Mouse (Mus musculus): ENCODE data around the gene Lrp3. TPM values are rescaled to one million over a fixed set of nuclear protein-coding genes. Genes with fewer than 3 reads are reported as not detected.

Lrp3 gene
- polyA plus RNA-seq, 1 experiment from 2014 or later, result 8.2 TPM

DNA sequence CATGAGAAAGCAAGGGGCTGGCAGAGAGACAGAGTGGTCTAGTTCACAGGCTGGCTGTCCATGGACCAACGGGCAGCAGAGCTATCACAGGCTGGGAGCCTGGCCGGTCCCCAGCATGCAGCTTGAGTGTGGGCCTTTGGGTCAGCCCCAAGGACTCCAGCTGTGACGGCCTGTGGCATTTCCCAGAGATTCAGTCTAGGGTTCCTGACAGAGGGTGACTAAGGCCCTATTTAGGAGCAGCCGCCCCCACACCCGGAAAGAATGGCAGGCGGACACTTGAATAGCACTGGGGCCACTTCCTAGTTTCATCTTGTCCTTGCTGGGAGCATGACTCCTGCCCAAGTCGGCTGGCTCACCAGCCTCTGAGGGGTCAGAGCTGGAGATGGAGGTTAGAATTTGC lies 51.7 kb downstream of the Lrp3 start:
- no peak for ATAC-seq (ENCODE audit: insufficient number of reproducible peaks, low FRiP score, low TSS enrichment, low read depth)

DNA sequence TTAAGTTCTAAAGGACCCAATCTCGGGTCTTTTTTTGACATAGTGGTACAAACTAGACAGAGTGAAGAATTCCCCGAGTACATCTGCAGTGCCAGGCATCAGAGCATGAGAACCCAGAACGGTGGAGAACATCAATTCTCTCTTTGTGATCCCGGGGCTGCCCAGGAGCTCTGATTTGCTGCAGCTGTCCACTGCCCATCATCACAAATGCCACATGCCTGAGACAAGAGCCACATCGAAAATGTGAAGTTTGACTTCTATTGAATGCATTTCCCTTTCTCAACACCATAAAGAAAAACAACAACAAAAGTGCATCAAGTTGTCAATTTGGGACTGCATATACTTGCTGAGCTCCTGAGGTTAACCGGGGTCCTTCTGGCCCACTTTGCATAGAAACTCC lies 52.9 kb downstream of the Lrp3 start:
- H3K4me1 ChIP-seq (ENCODE audit: control insufficient read depth, insufficient read depth, low read length), result no peaks in the 10 kb centered on the region
- DNase-seq (ENCODE audit: low spot score) (no peak), ATAC-seq (ENCODE audit: insufficient number of reproducible peaks, low FRiP score, low TSS enrichment, low read depth) (no peak)
- no peaks in the 10 kb centered on the region for H3K9me3 ChIP-seq (ENCODE audit: control insufficient read depth, low read length)
- no peak overlapping the region for H3K4me2 ChIP-seq (ENCODE audit: low read depth, severe bottlenecking)
- H3K27ac ChIP-seq (replicated peaks; ENCODE audit: low read depth, low read length), result no peak overlapping the region
- H3K9ac ChIP-seq (ENCODE audit: low read length), result no peak overlapping the region
- H3K27me3 ChIP-seq (ENCODE audit: control insufficient read depth, insufficient read depth, low read length), result no peaks in the 10 kb centered on the region
- no peaks in the 10 kb centered on the region for H3K36me3 ChIP-seq (ENCODE audit: control insufficient read depth, insufficient read depth, low read length)
- 79% methylated on average over 6 of the region's 6 CpGs for WGBS
- no peak overlapping the region for H3K4me3 ChIP-seq (ENCODE audit: low read depth, low read length)

More for the DNA sequence above, 51.7 kb downstream of the Lrp3 start:
- Histone ChIP-seq H3K36me3 (ENCODE audit: control insufficient read depth, insufficient read depth, low read length) (no peaks in the 10 kb centered on the region), H3K9me3 (ENCODE audit: control insufficient read depth, low read length) (no peaks in the 10 kb centered on the region), H3K27me3 (ENCODE audit: control insufficient read depth, insufficient read depth, low read length) (no peaks in the 10 kb centered on the region), H3K27ac (replicated peaks; ENCODE audit: low read depth, low read length) (no peak overlapping the region), H3K4me2 (ENCODE audit: low read depth, severe bottlenecking) (no peak overlapping the region), H3K9ac (ENCODE audit: low read length) (no peak overlapping the region), H3K4me1 (ENCODE audit: control insufficient read depth, insufficient read depth, low read length) (no peaks in the 10 kb centered on the region), H3K4me3 (ENCODE audit: low read depth, low read length) (no peak overlapping the region)
- DNase-seq (ENCODE audit: low spot score), result no peak
- WGBS, result 82% methylated on average over 7 of the region's 7 CpGs

DNA sequence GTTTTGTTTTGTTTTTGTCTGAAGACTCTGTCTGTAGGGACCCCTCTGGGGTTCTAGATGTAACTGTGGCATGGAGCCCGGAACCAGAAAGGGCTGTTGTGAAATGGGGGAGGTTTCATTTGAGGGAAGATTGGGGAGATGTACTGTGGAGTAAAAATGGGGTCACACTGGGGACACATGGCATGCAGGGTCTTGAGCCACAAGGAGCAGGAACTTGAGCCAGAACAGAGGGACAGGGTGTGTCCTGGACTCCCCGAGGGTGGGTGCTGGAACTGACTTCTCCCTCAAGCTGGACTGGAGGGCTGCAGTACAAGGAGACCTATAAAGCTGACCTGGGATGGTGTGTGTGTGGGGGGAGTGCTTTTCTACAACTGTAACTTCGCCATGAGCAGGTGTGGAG lies 57.8 kb downstream of the Lrp3 start:
- H3K27ac ChIP-seq (replicated peaks; ENCODE audit: low read depth, low read length), result no peak overlapping the region
- DNase-seq (ENCODE audit: low spot score) (no peak), ATAC-seq (ENCODE audit: insufficient number of reproducible peaks, low FRiP score, low TSS enrichment, low read depth) (no peak)
- no peaks in the 10 kb centered on the region for H3K4me1 ChIP-seq (ENCODE audit: control insufficient read depth, insufficient read depth, low read length)
- no peaks in the 10 kb centered on the region for H3K9me3 ChIP-seq (ENCODE audit: control insufficient read depth, low read length)
- H3K27me3 ChIP-seq (ENCODE audit: control insufficient read depth, insufficient read depth, low read length), result no peaks in the 10 kb centered on the region
- no peak overlapping the region for H3K9ac ChIP-seq (ENCODE audit: low read length)
- no peak overlapping the region for H3K4me3 ChIP-seq (ENCODE audit: low read depth, low read length)
- no peak overlapping the region for H3K4me2 ChIP-seq (ENCODE audit: low read depth, severe bottlenecking)
- 81% methylated on average over 3 of the region's 3 CpGs for WGBS
- no peaks in the 10 kb centered on the region for H3K36me3 ChIP-seq (ENCODE audit: control insufficient read depth, insufficient read depth, low read length)

- H3K27ac ChIP-seq (replicated peaks; ENCODE audit: low read depth, low read length), result no peak overlapping the region
- H3K27me3 ChIP-seq (ENCODE audit: control insufficient read depth, insufficient read depth, low read length), result no peaks in the 10 kb centered on the region
- H3K4me1 ChIP-seq (ENCODE audit: control insufficient read depth, insufficient read depth, low read length), result no peaks in the 10 kb centered on the region
- DNase-seq (ENCODE audit: low spot score) (no peak), ATAC-seq (ENCODE audit: insufficient number of reproducible peaks, low FRiP score, low TSS enrichment, low read depth) (no peak)
- no peaks in the 10 kb centered on the region for H3K36me3 ChIP-seq (ENCODE audit: control insufficient read depth, insufficient read depth, low read length)
- H3K4me2 ChIP-seq (ENCODE audit: low read depth, severe bottlenecking), result no peak overlapping the region
- H3K4me3 ChIP-seq (ENCODE audit: low read depth, low read length), result no peak overlapping the region
- no peak overlapping the region for H3K9ac ChIP-seq (ENCODE audit: low read length)
- WGBS, result 73% methylated on average over 16 of the region's 16 CpGs
- no peaks in the 10 kb centered on the region for H3K9me3 ChIP-seq (ENCODE audit: control insufficient read depth, low read length)
Observed at GRCm38 (mm10) chr7:35156561-35157477, 58.5 kb downstream of the Lrp3 start.

DNA sequence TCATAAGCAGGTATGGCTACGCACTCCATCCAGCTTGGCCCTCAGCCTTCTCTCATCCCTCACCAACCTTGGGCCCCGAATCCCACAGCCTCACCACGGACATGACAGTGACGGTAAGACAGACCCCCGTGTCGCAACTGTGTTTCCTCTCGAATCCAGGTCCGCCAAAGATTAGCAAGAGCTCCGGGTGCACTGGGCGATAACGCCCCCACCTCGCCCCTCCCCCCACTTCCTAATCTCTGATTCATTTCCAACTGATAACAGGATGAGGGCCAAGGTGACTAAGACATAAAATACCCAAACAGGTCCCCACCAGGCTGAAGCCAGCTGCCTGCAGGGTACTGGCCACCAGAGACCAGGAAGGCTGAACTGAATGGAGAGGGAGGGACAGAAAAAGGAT lies 60.8 kb downstream of the Lrp3 start:
- Histone ChIP-seq H3K4me3 (ENCODE audit: low read depth, low read length) (no peak overlapping the region), H3K9ac (ENCODE audit: low read length) (no peak overlapping the region), H3K36me3 (ENCODE audit: control insufficient read depth, insufficient read depth, low read length) (no peaks in the 10 kb centered on the region), H3K9me3 (ENCODE audit: control insufficient read depth, low read length) (no peaks in the 10 kb centered on the region), H3K4me2 (ENCODE audit: low read depth, severe bottlenecking) (no peak overlapping the region), H3K27me3 (ENCODE audit: control insufficient read depth, insufficient read depth, low read length) (no peaks in the 10 kb centered on the region), H3K4me1 (ENCODE audit: control insufficient read depth, insufficient read depth, low read length) (no peaks in the 10 kb centered on the region), H3K27ac (replicated peaks; ENCODE audit: low read depth, low read length) (no peak overlapping the region)
- DNase-seq (ENCODE audit: low spot score) (no peak), ATAC-seq (ENCODE audit: insufficient number of reproducible peaks, low FRiP score, low TSS enrichment, low read depth) (no peak)
- 74% methylated on average over 12 of the region's 12 CpGs for WGBS

GRCm38 (mm10) chr7:35150860-35151259 lies 64.4 kb downstream of the Lrp3 start:
- H3K4me3 ChIP-seq (ENCODE audit: low read depth, low read length), result no peak overlapping the region
- ATAC-seq (ENCODE audit: insufficient number of reproducible peaks, low FRiP score, low TSS enrichment, low read depth), result no peak
- no peak overlapping the region for H3K27ac ChIP-seq (replicated peaks; ENCODE audit: low read depth, low read length)
- no peak overlapping the region for H3K9ac ChIP-seq (ENCODE audit: low read length)
- no peaks in the 10 kb centered on the region for H3K9me3 ChIP-seq (ENCODE audit: control insufficient read depth, low read length)
- no peaks in the 10 kb centered on the region for H3K36me3 ChIP-seq (ENCODE audit: control insufficient read depth, insufficient read depth, low read length)
- no peaks in the 10 kb centered on the region for H3K27me3 ChIP-seq (ENCODE audit: control insufficient read depth, insufficient read depth, low read length)
- WGBS, result 79% methylated on average over 5 of the region's 5 CpGs
- H3K4me2 ChIP-seq (ENCODE audit: low read depth, severe bottlenecking), result no peak overlapping the region
- no peaks in the 10 kb centered on the region for H3K4me1 ChIP-seq (ENCODE audit: control insufficient read depth, insufficient read depth, low read length)
- no peak for DNase-seq (ENCODE audit: low spot score)

Other genes with a start within 250 kb of the Lrp3 start
- gene Cebpg, start 158.9 kb downstream of the Lrp3 start, polyA plus RNA-seq (2014; fragmentation: Nextera tagmentation; extraction: Ambion mirVana), result 38.1 and 39.6 TPM in 2 replicates
- 0.58 and 0.67 TPM in 2 replicates for gene Cebpa, start 96.2 kb downstream of the Lrp3 start, polyA plus RNA-seq (2014; fragmentation: Nextera tagmentation; extraction: Ambion mirVana)
- 0.16 TPM in 1 of 2 replicates, not detected in the other for gene Slc7a10, start 29.1 kb downstream of the Lrp3 start, polyA plus RNA-seq (2014; fragmentation: Nextera tagmentation; extraction: Ambion mirVana)
- 17.5 and 20.5 TPM in 2 replicates for gene Gpatch1, start 102.9 kb upstream of the Lrp3 start, polyA plus RNA-seq (2014; fragmentation: Nextera tagmentation; extraction: Ambion mirVana)
- gene Rhpn2, start 118.7 kb upstream of the Lrp3 start, polyA plus RNA-seq (2014; fragmentation: Nextera tagmentation; extraction: Ambion mirVana), result 1.8 and 1.9 TPM in 2 replicates
- gene Faap24, start 181.3 kb upstream of the Lrp3 start, polyA plus RNA-seq (2014; fragmentation: Nextera tagmentation; extraction: Ambion mirVana), result 19.5 and 19.6 TPM in 2 replicates
- gene Cep89, start 181.5 kb upstream of the Lrp3 start, polyA plus RNA-seq (2014; fragmentation: Nextera tagmentation; extraction: Ambion mirVana), result 43.8 and 54.3 TPM in 2 replicates
- gene Slc7a9, start 233.3 kb upstream of the Lrp3 start, polyA plus RNA-seq (2014; fragmentation: Nextera tagmentation; extraction: Ambion mirVana), result 0.08 TPM in 1 of 2 replicates, not detected in the other

All from limb, embryonic 11.5 days (tissue).